Mouse (Mus musculus): Measurements from ENCODE around the gene Icam1. TPM values are rescaled to one million over a fixed set of nuclear protein-coding genes. Genes with fewer than 3 reads are reported as not detected.

The Icam1 gene
- total and polyA plus RNA-seq, 2 experiments from 2014 or later = 4.3 to 4.4 TPM

GRCm38 (mm10) chr9:21012368-21012767, 3.4 kb upstream of the Icam1 start:
- 52% methylated on average over 1 of the region's 1 CpGs for WGBS
- peak; percentile 9; the same call in 1 of the 2 replicates for TF ChIP-seq CTCF (IDR thresholded peaks at IDR 0.05; ENCODE audit: low read depth)
- no peak overlapping the region for H3K9ac ChIP-seq (replicated peaks; ENCODE audit: low read length)
- H3K27me3 ChIP-seq (ENCODE audit: insufficient read depth, low read length) = peaks cover 24% of the 10 kb centered on the region
- no peaks in the 10 kb centered on the region for H3K9me3 ChIP-seq (ENCODE audit: low read length)
- no peak overlapping the region for H3K4me2 ChIP-seq (ENCODE audit: low read depth, low read length)
- peaks cover 8% of the 10 kb centered on the region for H3K36me3 ChIP-seq (ENCODE audit: insufficient read depth, low read length)
- DNase-seq (ENCODE audit: low spot score) (no peak), ATAC-seq (no peak)
- H3K4me3 ChIP-seq (ENCODE audit: low read length) = no peak overlapping the region
- no peak overlapping the region for H3K27ac ChIP-seq
- no peaks in the 10 kb centered on the region for H3K4me1 ChIP-seq (ENCODE audit: insufficient read depth, low read length)

- Histone ChIP-seq H3K4me1 (ENCODE audit: insufficient read depth, low read length) (no peaks in the 10 kb centered on the region), H3K36me3 (ENCODE audit: insufficient read depth, low read length) (no peaks in the 10 kb centered on the region), H3K27ac (no peak overlapping the region), H3K9ac (replicated peaks; ENCODE audit: low read length) (no peak overlapping the region), H3K27me3 (ENCODE audit: insufficient read depth, low read length) (peaks cover 28% of the 10 kb centered on the region), H3K4me3 (ENCODE audit: low read length) (peak overlapping the region; percentile 26), H3K9me3 (ENCODE audit: low read length) (no peaks in the 10 kb centered on the region), H3K4me2 (ENCODE audit: low read depth, low read length) (peak overlapping the region; percentile 50)
- DNase-seq (ENCODE audit: low spot score) = no peak
- TF ChIP-seq CTCF (IDR thresholded peaks at IDR 0.05; ENCODE audit: low read depth) = no peak
- ATAC-seq = peak; percentile 37; the same call in 1 of the 2 replicates
- WGBS = 3% methylated on average over 29 of the region's 29 CpGs
Measured at GRCm38 (mm10) chr9:21014691-21015570, 854 bp upstream of the Icam1 start.

DNA sequence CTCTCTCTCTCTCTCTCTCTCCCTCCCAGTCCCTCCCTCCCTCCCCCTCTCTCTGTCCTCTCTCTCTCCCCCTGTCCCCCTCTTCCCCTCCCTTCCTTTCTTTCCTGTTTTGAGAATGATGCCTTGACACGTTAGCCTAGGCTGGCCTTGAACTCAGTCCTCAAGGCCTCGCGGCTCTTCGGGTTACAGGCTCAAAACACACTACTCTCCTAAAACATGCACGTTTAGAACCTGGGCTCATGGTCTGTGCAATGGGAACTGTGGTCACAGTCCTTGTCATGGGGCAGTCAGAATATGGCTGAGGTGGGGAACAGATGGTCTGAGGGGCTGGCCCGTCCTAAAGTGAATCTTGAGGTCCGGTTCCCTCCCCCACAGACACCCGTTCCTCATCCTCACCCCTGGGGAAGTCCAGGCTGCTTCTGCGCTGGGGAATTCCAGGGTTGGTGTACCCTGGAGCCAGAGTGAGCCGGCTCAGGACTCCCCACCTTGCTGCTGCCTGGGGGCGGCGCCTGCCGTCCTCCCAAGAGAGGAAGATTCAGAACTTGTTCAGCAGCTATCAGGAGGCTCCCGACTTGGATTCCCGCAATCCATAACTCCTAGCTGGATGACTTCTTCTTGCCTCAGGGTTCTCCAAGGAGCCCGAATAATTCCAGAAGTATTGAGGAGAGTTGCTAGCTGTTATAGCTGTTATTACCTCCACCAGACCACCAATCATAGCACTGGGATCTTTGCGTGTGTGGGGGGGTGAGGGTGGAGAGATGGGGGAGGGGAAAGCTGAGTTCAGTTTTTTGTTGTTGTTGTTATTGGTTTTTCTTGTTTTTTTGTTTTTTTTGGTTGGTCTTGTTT, 769 bp downstream of the Icam1 start:
- H3K9me3 ChIP-seq (ENCODE audit: low read length) = no peaks in the 10 kb centered on the region
- no peak for TF ChIP-seq CTCF (IDR thresholded peaks at IDR 0.05; ENCODE audit: low read depth)
- H3K36me3 ChIP-seq (ENCODE audit: insufficient read depth, low read length) = no peaks in the 10 kb centered on the region
- peaks cover 28% of the 10 kb centered on the region for H3K27me3 ChIP-seq (ENCODE audit: insufficient read depth, low read length)
- WGBS = 7% methylated on average over 17 of the region's 17 CpGs
- peak overlapping the region; percentile 50 for H3K4me2 ChIP-seq (ENCODE audit: low read depth, low read length)
- H3K27ac ChIP-seq = no peak overlapping the region
- H3K9ac ChIP-seq (replicated peaks; ENCODE audit: low read length) = no peak overlapping the region
- H3K4me3 ChIP-seq (ENCODE audit: low read length) = peak overlapping the region; percentile 26
- no peak for DNase-seq (ENCODE audit: low spot score)
- no peaks in the 10 kb centered on the region for H3K4me1 ChIP-seq (ENCODE audit: insufficient read depth, low read length)
- no peak for ATAC-seq

DNA sequence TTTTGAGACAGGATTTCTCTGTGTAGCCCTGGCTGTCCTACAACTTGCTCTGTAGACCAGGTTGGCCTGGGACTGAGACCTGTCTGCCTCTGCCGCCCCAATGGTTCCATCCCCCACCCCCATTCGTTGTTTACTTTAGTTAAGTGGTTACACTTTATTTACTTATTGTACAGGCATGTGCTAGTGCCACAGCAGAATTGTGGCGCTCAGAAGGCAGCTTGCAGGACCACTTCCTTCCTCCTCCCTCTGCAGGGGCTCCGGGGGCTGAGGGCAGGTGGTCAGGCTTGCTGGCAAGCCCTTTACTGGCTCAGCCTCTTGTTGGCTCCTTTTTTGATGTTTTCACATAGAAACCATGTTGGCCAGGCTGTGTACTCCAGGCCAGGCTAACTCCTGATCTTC, 1.4 kb downstream of the Icam1 start:
- Histone ChIP-seq H3K4me1 (ENCODE audit: insufficient read depth, low read length) (no peaks in the 10 kb centered on the region), H3K4me3 (ENCODE audit: low read length) (no peak overlapping the region), H3K36me3 (ENCODE audit: insufficient read depth, low read length) (no peaks in the 10 kb centered on the region), H3K9me3 (ENCODE audit: low read length) (no peaks in the 10 kb centered on the region), H3K4me2 (ENCODE audit: low read depth, low read length) (no peak overlapping the region), H3K27ac (no peak overlapping the region), H3K27me3 (ENCODE audit: insufficient read depth, low read length) (peaks cover 28% of the 10 kb centered on the region), H3K9ac (replicated peaks; ENCODE audit: low read length) (no peak overlapping the region)
- WGBS = 28% methylated on average over 4 of the region's 4 CpGs
- ATAC-seq (no peak), DNase-seq (ENCODE audit: low spot score) (no peak)
- no peak for TF ChIP-seq CTCF (IDR thresholded peaks at IDR 0.05; ENCODE audit: low read depth)

DNA sequence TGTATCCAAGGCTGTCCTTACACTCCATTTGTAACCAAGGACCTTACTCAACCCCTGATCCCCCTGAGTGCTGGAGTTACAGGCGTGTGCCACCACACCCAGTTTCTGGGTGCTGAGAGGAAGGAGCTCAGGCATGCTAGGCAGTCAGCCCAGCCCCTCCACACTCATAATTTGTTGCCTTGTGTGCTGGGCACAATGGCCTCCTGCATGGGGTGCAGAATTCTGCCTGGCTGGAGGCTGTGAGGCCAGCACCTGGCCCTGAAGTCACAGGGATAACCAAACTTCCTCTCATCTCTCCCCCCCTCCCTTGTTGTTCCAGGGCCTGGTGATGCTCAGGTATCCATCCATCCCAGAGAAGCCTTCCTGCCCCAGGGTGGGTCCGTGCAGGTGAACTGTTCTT, 2.8 kb downstream of the Icam1 start:
- Histone ChIP-seq H3K4me1 (ENCODE audit: insufficient read depth, low read length) (no peaks in the 10 kb centered on the region), H3K36me3 (ENCODE audit: insufficient read depth, low read length) (no peaks in the 10 kb centered on the region), H3K9ac (replicated peaks; ENCODE audit: low read length) (no peak overlapping the region), H3K27ac (no peak overlapping the region), H3K4me2 (ENCODE audit: low read depth, low read length) (no peak overlapping the region), H3K4me3 (ENCODE audit: low read length) (no peak overlapping the region), H3K9me3 (ENCODE audit: low read length) (no peaks in the 10 kb centered on the region), H3K27me3 (ENCODE audit: insufficient read depth, low read length) (peaks cover 28% of the 10 kb centered on the region)
- 69% methylated on average over 2 of the region's 2 CpGs for WGBS
- no peak for ATAC-seq
- no peak for TF ChIP-seq CTCF (IDR thresholded peaks at IDR 0.05; ENCODE audit: low read depth)
- DNase-seq (ENCODE audit: low spot score) = no peak

DNA sequence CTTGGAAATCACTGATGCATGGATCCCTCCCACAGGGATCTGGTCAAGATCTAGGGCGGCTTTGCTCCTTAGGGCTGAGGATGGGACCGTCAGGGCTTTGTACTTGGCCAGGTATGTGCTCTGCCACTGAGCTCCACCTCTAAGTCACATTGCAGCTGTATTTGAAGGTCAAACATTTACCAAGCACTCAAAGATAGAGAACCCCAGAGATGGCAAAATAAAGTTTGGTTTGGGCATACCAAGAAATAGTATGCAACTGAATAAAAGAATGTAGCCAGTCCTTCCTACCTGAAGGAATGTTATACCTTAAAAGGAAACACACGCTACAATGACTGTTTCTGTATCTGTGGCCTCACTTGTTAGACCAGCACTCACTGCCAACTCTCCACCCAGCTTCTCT, 5.6 kb downstream of the Icam1 start:
- no peak overlapping the region for H3K4me2 ChIP-seq (ENCODE audit: low read depth, low read length)
- H3K27me3 ChIP-seq (ENCODE audit: insufficient read depth, low read length) = peaks cover 14% of the 10 kb centered on the region
- no peaks in the 10 kb centered on the region for H3K36me3 ChIP-seq (ENCODE audit: insufficient read depth, low read length)
- no peaks in the 10 kb centered on the region for H3K4me1 ChIP-seq (ENCODE audit: insufficient read depth, low read length)
- no peak overlapping the region for H3K27ac ChIP-seq
- DNase-seq (ENCODE audit: low spot score) (no peak), ATAC-seq (no peak)
- H3K9me3 ChIP-seq (ENCODE audit: low read length) = no peaks in the 10 kb centered on the region
- H3K4me3 ChIP-seq (ENCODE audit: low read length) = no peak overlapping the region
- TF ChIP-seq CTCF (IDR thresholded peaks at IDR 0.05; ENCODE audit: low read depth) = no peak
- 80% methylated on average over 3 of the region's 3 CpGs for WGBS
- no peak overlapping the region for H3K9ac ChIP-seq (replicated peaks; ENCODE audit: low read length)

All from hindbrain, postnatal 0 days (tissue).